Mouse (Mus musculus): ENCODE results near the gene Nup133. TPM values are rescaled to one million over a fixed set of nuclear protein-coding genes. Genes with fewer than 3 reads are reported as not detected.

Nup133 gene
- polyA plus RNA-seq, 1 experiment from 2014 or later, result 21.1 TPM

- H3K4me2 ChIP-seq, result 0 out of 2 replicates have a peak overlapping the region, but pooled peaks have one; percentile 22
- 8% methylated on average over 14 of the region's 14 CpGs for WGBS
- H3K4me1 ChIP-seq (replicated peaks), result peaks cover 15% of the 10 kb centered on the region
- H3K9me3 ChIP-seq (replicated peaks), result no peaks in the 10 kb centered on the region
- no peaks in the 10 kb centered on the region for H3K36me3 ChIP-seq
- no peak overlapping the region for H3K27ac ChIP-seq
- ATAC-seq (replicated peaks; ENCODE audit: insufficient number of reproducible peaks, insufficient read depth, low FRiP score, low read depth), result peak; percentile 35; the same call in 1 of the 2 replicates
- H3K27me3 ChIP-seq, result peaks cover 19% of the 10 kb centered on the region
- no peak overlapping the region for H3K9ac ChIP-seq
- no peak overlapping the region for H3K4me3 ChIP-seq
These were observed 64.1 kb downstream of the Nup133 start for GRCm38 (mm10) chr8:123884721-123885565.

GRCm38 (mm10) chr8:123883094-123883493 lies 66.0 kb downstream of the Nup133 start:
- 61% methylated on average over 4 of the region's 4 CpGs for WGBS

GRCm38 (mm10) chr8:123882412-123882811 lies 66.7 kb downstream of the Nup133 start:
- WGBS, result 49% methylated on average over 2 of the region's 2 CpGs
- no peak overlapping the region for H3K27ac ChIP-seq
- H3K4me1 ChIP-seq (replicated peaks), result peaks cover 15% of the 10 kb centered on the region
- H3K27me3 ChIP-seq, result peaks cover 12% of the 10 kb centered on the region
- no peak overlapping the region for H3K9ac ChIP-seq
- H3K4me2 ChIP-seq, result no peak overlapping the region
- H3K4me3 ChIP-seq, result no peak overlapping the region
- no peaks in the 10 kb centered on the region for H3K9me3 ChIP-seq (replicated peaks)
- ATAC-seq (replicated peaks; ENCODE audit: insufficient number of reproducible peaks, insufficient read depth, low FRiP score, low read depth), result no peak
- no peaks in the 10 kb centered on the region for H3K36me3 ChIP-seq

More at GRCm38 (mm10) chr8:123883094-123883493, 66.0 kb downstream of the Nup133 start:
- ATAC-seq (replicated peaks; ENCODE audit: insufficient number of reproducible peaks, insufficient read depth, low FRiP score, low read depth), result no peak
- Histone ChIP-seq H3K9ac (no peak overlapping the region), H3K27me3 (peaks cover 12% of the 10 kb centered on the region), H3K27ac (no peak overlapping the region), H3K4me2 (no peak overlapping the region), H3K4me3 (no peak overlapping the region), H3K4me1 (replicated peaks) (peaks cover 15% of the 10 kb centered on the region), H3K36me3 (no peaks in the 10 kb centered on the region), H3K9me3 (replicated peaks) (no peaks in the 10 kb centered on the region)

GRCm38 (mm10) chr8:123880821-123881350 lies 68.2 kb downstream of the Nup133 start:
- H3K27me3 ChIP-seq, result peaks cover 9% of the 10 kb centered on the region
- 27% methylated on average over 4 of the region's 4 CpGs for WGBS
- peaks cover 15% of the 10 kb centered on the region for H3K4me1 ChIP-seq (replicated peaks)
- no peak for ATAC-seq (replicated peaks; ENCODE audit: insufficient number of reproducible peaks, insufficient read depth, low FRiP score, low read depth)
- no peaks in the 10 kb centered on the region for H3K36me3 ChIP-seq
- H3K4me2 ChIP-seq, result no peak overlapping the region
- H3K9me3 ChIP-seq (replicated peaks), result no peaks in the 10 kb centered on the region
- H3K9ac ChIP-seq, result no peak overlapping the region
- H3K4me3 ChIP-seq, result no peak overlapping the region
- no peak overlapping the region for H3K27ac ChIP-seq

GRCm38 (mm10) chr8:123880271-123880670 lies 68.8 kb downstream of the Nup133 start:
- Histone ChIP-seq H3K27ac (no peak overlapping the region), H3K4me1 (replicated peaks) (peaks cover 15% of the 10 kb centered on the region), H3K4me3 (no peak overlapping the region), H3K27me3 (peaks cover 6% of the 10 kb centered on the region; the same call in 1 of the 2 replicates), H3K9ac (no peak overlapping the region), H3K36me3 (no peaks in the 10 kb centered on the region), H3K9me3 (replicated peaks) (no peaks in the 10 kb centered on the region), H3K4me2 (no peak overlapping the region)
- 63% methylated on average over 10 of the region's 10 CpGs for WGBS
- no peak for ATAC-seq (replicated peaks; ENCODE audit: insufficient number of reproducible peaks, insufficient read depth, low FRiP score, low read depth)

GRCm38 (mm10) chr8:123877865-123878264 lies 71.2 kb downstream of the Nup133 start:
- WGBS, result 64% methylated on average over 2 of the region's 2 CpGs
- Histone ChIP-seq H3K4me1 (replicated peaks) (no peaks in the 10 kb centered on the region), H3K27me3 (0 out of 2 replicates have a peak, but pooled peaks cover 3% of the 10 kb centered on the region), H3K9me3 (replicated peaks) (no peaks in the 10 kb centered on the region), H3K36me3 (no peaks in the 10 kb centered on the region), H3K4me3 (no peak overlapping the region), H3K9ac (no peak overlapping the region), H3K27ac (no peak overlapping the region), H3K4me2 (no peak overlapping the region)
- ATAC-seq (replicated peaks; ENCODE audit: insufficient number of reproducible peaks, insufficient read depth, low FRiP score, low read depth), result no peak

- Histone ChIP-seq H3K4me1 (replicated peaks) (peaks cover 6% of the 10 kb centered on the region), H3K36me3 (no peaks in the 10 kb centered on the region), H3K9ac (no peak overlapping the region), H3K27me3 (0 out of 2 replicates have a peak, but pooled peaks cover 3% of the 10 kb centered on the region), H3K27ac (no peak overlapping the region), H3K4me2 (no peak overlapping the region), H3K9me3 (replicated peaks) (no peaks in the 10 kb centered on the region), H3K4me3 (no peak overlapping the region)
- no peak for ATAC-seq (replicated peaks; ENCODE audit: insufficient number of reproducible peaks, insufficient read depth, low FRiP score, low read depth)
- WGBS, result 66% methylated on average over 11 of the region's 11 CpGs
These were observed 74.7 kb downstream of the Nup133 start for GRCm38 (mm10) chr8:123874324-123874723.

GRCm38 (mm10) chr8:123873364-123873763 lies 75.7 kb downstream of the Nup133 start:
- ATAC-seq (replicated peaks; ENCODE audit: insufficient number of reproducible peaks, insufficient read depth, low FRiP score, low read depth), result no peak
- Histone ChIP-seq H3K4me1 (replicated peaks) (peaks cover 6% of the 10 kb centered on the region), H3K4me3 (no peak overlapping the region), H3K9ac (no peak overlapping the region), H3K36me3 (no peaks in the 10 kb centered on the region), H3K27me3 (no peaks in the 10 kb centered on the region), H3K9me3 (replicated peaks) (no peaks in the 10 kb centered on the region), H3K4me2 (no peak overlapping the region), H3K27ac (no peak overlapping the region)
- 40% methylated on average over 6 of the region's 6 CpGs for WGBS

- peak; percentile 18; the same call in 1 of the 2 replicates for ATAC-seq (replicated peaks; ENCODE audit: insufficient number of reproducible peaks, insufficient read depth, low FRiP score, low read depth)
- no peak overlapping the region for H3K4me2 ChIP-seq
- H3K36me3 ChIP-seq, result no peaks in the 10 kb centered on the region
- H3K9me3 ChIP-seq (replicated peaks), result no peaks in the 10 kb centered on the region
- H3K4me3 ChIP-seq, result no peak overlapping the region
- peaks cover 6% of the 10 kb centered on the region for H3K4me1 ChIP-seq (replicated peaks)
- no peak overlapping the region for H3K9ac ChIP-seq
- no peak overlapping the region for H3K27ac ChIP-seq
- H3K27me3 ChIP-seq, result no peaks in the 10 kb centered on the region
- WGBS, result 41% methylated on average over 9 of the region's 9 CpGs
These were observed 77.0 kb downstream of the Nup133 start for GRCm38 (mm10) chr8:123872048-123872447.

- Histone ChIP-seq H3K4me3 (no peak overlapping the region), H3K36me3 (no peaks in the 10 kb centered on the region), H3K9me3 (replicated peaks) (no peaks in the 10 kb centered on the region), H3K27me3 (peaks cover 16% of the 10 kb centered on the region), H3K27ac (no peak overlapping the region), H3K4me1 (replicated peaks) (peaks cover 2% of the 10 kb centered on the region), H3K9ac (no peak overlapping the region), H3K4me2 (no peak overlapping the region)
- 28% methylated on average over 5 of the region's 5 CpGs for WGBS
- peak; percentile 39; the same call in 1 of the 2 replicates for ATAC-seq (replicated peaks; ENCODE audit: insufficient number of reproducible peaks, insufficient read depth, low FRiP score, low read depth)
These were observed 82.1 kb downstream of the Nup133 start for GRCm38 (mm10) chr8:123866971-123867370.

- no peak for ATAC-seq (replicated peaks; ENCODE audit: insufficient number of reproducible peaks, insufficient read depth, low FRiP score, low read depth)
- Histone ChIP-seq H3K36me3 (no peaks in the 10 kb centered on the region), H3K9me3 (replicated peaks) (no peaks in the 10 kb centered on the region), H3K27ac (no peak overlapping the region), H3K9ac (no peak overlapping the region), H3K4me3 (no peak overlapping the region), H3K27me3 (peaks cover 19% of the 10 kb centered on the region), H3K4me1 (replicated peaks) (no peaks in the 10 kb centered on the region), H3K4me2 (no peak overlapping the region)
- WGBS, result 70% methylated on average over 7 of the region's 7 CpGs
These were observed 83.3 kb downstream of the Nup133 start for GRCm38 (mm10) chr8:123865786-123866185.
